In the genomic region with DNA sequence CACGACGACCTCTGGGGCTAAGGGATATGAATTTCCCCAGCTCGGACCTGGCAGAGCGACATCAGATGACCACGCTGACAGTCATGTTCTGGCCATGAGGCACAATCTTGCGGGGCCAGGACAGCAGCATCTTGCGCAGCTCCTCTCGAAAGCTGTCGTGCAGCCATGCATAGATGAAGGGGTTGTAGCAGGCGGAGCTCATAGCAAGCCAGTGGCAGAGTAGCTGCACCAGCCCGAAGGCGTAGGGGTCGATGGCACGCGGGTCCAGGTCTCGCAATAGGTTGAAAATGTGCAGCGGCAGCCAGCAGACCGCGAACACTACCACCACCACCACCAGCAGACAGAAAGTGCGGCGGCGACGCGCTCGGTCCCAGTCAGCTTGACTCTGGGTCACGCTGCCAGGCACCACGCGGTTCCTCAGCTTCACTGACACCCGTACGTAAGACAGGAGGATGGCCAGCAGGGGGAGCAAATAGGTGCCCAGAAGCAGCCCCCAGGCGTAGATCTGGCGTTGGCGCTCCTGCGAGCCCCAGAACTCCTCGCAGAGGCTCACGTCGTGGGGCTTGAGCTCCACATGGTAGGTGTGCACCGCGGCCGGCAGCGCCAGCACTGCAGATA, we compare ENCODE assay signal across 8 mouse cellular contexts. TPM values are rescaled to one million over a fixed set of nuclear protein-coding genes. Genes with fewer than 3 reads are reported as not detected.
DNase-seq lines count a peak whose midpoint lies in the region; ATAC-seq and TF ChIP-seq lines count a peak whose summit lies in the region.

No protein-coding gene starts in this region.

- peak; percentile 44 for TF ChIP-seq CTCF in E14TG2a.4 (conservative IDR thresholded peaks at IDR 0.05; ENCODE audit: low read length)
- peak; percentile 84 for TF ChIP-seq CTCF in layer of hippocampus, adult 2 months (conservative IDR thresholded peaks at IDR 0.05)

- H3K27ac ChIP-seq in forebrain, embryonic 11.5 days (ENCODE audit: low read depth, low read length): no peak overlapping the region
- no peak overlapping the region for H3K27ac ChIP-seq in layer of hippocampus, adult 2 months
- no peak overlapping the region for H3K27ac ChIP-seq in lung, embryonic 15.5 days

- 2% methylated on average over 41 of the region's 41 CpGs for WGBS in forebrain, embryonic 11.5 days
- 3% methylated on average over 41 of the region's 41 CpGs for WGBS in lung, embryonic 15.5 days

- H3K9me3 ChIP-seq in E14TG2a.4 (ENCODE audit: low read length): peaks cover 44% of the 10 kb centered on the region
- no peaks in the 10 kb centered on the region for H3K9me3 ChIP-seq in forebrain, embryonic 11.5 days (ENCODE audit: control insufficient read depth, low read length)
- H3K9me3 ChIP-seq in lung, embryonic 15.5 days: no peaks in the 10 kb centered on the region

- peak overlapping the region; percentile 73 for H3K4me3 ChIP-seq in E14TG2a.4 (replicated peaks; ENCODE audit: low read length)
- peak overlapping the region; percentile 29 for H3K4me3 ChIP-seq in forebrain, embryonic 11.5 days (ENCODE audit: low read depth, low read length)
- H3K4me3 ChIP-seq in layer of hippocampus, adult 2 months: peak overlapping the region; percentile 43
- H3K4me3 ChIP-seq in lung, embryonic 15.5 days: peak overlapping the region; percentile 12; the same call in 1 of the 2 replicates

- H3K4me2 ChIP-seq in forebrain, embryonic 11.5 days (ENCODE audit: low read depth, low read length, severe bottlenecking): peak overlapping the region; percentile 56
- H3K4me2 ChIP-seq in lung, embryonic 15.5 days: peak overlapping the region; percentile 44

- peak; percentile 79 for ATAC-seq in forebrain, embryonic 11.5 days (replicated peaks; ENCODE audit: low FRiP score)
- ATAC-seq in lung, embryonic 15.5 days (ENCODE audit: borderline replicate concordance, extremely low read depth, low FRiP score, low TSS enrichment): peak; percentile 65

- intact Hi-C loops in heart, postnatal 36 days (cut with DNase I): loop anchor here (2.0 to 5.0 kb wide), 2 partner anchors 85 to 142 kb away; no protein-coding TSS in a partner anchor

- H3K9ac ChIP-seq in forebrain, embryonic 11.5 days (ENCODE audit: low read length): no peak overlapping the region
- no peak overlapping the region for H3K9ac ChIP-seq in lung, embryonic 15.5 days

- peaks cover 44% of the 10 kb centered on the region for H3K27me3 ChIP-seq in E14TG2a.4 (ENCODE audit: insufficient read depth, low read length)
- peaks cover 28% of the 10 kb centered on the region for H3K27me3 ChIP-seq in forebrain, embryonic 11.5 days (ENCODE audit: control insufficient read depth, insufficient read depth, low read length)
- H3K27me3 ChIP-seq in lung, embryonic 15.5 days: peaks cover 46% of the 10 kb centered on the region

- peak; percentile 19 for DNase-seq in c-Kit-positive CD71-positive TER-119-negative erythroid progenitor cells, embryonic 14.5 days (ENCODE audit: low read depth)
- peak; percentile 88 for DNase-seq in forebrain, embryonic 11.5 days (ENCODE audit: low spot score)
- DNase-seq in heart, postnatal 36 days: peak; percentile 44 to 49
- peak; percentile 48 to 68 for DNase-seq in layer of hippocampus, adult 2 months (ENCODE audit: low spot score in 2 of 2)
- peak; percentile 34 for DNase-seq in ovary, postnatal 14 days (ENCODE audit: low spot score)
- DNase-seq in thymus, postnatal 10 days (ENCODE audit: low spot score in 2 of 2): peak; percentile 8 to 59

- peaks cover 9% of the 10 kb centered on the region for H3K4me1 ChIP-seq in E14TG2a.4 (replicated peaks; ENCODE audit: low read depth, low read length)
- peaks cover 12% of the 10 kb centered on the region; the same call in 1 of the 2 replicates for H3K4me1 ChIP-seq in forebrain, embryonic 11.5 days (replicated peaks; ENCODE audit: control insufficient read depth, insufficient read depth, low read length)
- H3K4me1 ChIP-seq in lung, embryonic 15.5 days: peaks cover 22% of the 10 kb centered on the region

- H3K36me3 ChIP-seq in E14TG2a.4 (ENCODE audit: insufficient read depth, low read length): no peaks in the 10 kb centered on the region
- no peaks in the 10 kb centered on the region for H3K36me3 ChIP-seq in forebrain, embryonic 11.5 days (ENCODE audit: control insufficient read depth, insufficient read depth, low read length)
- H3K36me3 ChIP-seq in lung, embryonic 15.5 days: no peaks in the 10 kb centered on the region

RNA-seq across cellular contexts. Expression of gene Prlhr, which starts 1.0 kb away (rescaled TPM):
- not detected in 2 replicates for polyA plus RNA-seq in forebrain, embryonic 11.5 days (2014; fragmentation: Nextera tagmentation; extraction: Ambion mirVana)
- not detected for total RNA-seq in heart, postnatal 36 days (2021)
- under 1 TPM; 0.29 to 0.46 TPM for total RNA-seq in layer of hippocampus, adult 2 months (2021)
- not detected in 2 replicates for polyA plus RNA-seq in lung, embryonic 15.5 days (2015; fragmentation: Nextera tagmentation; extraction: Ambion mirVana)

Comparison
In these comparisons a context has a peak if more than half of its experiments do, and no peak if none do; other contexts are left out.
1. H3K4me3 ChIP-seq: peak in every context shown above with its lines; median percentile 73 in E14TG2a.4; 43 in layer of hippocampus, adult 2 months; 29 in forebrain, embryonic 11.5 days; 12 in lung, embryonic 15.5 days.
2. DNase-seq: peak in every context shown above with its lines; median percentile 88 in forebrain, embryonic 11.5 days; 58 in layer of hippocampus, adult 2 months; 46 in heart, postnatal 36 days; 34 in ovary, postnatal 14 days; 34 in thymus, postnatal 10 days; 19 in c-Kit-positive CD71-positive TER-119-negative erythroid progenitor cells, embryonic 14.5 days.